Mouse (Mus musculus) liver, postnatal 0 days (tissue): ENCODE data around the gene Arpp21.

Experiments
- CTCF ChIP-seq: sonication (generic); IDR thresholded peaks from 2 replicates; pipeline ENCODE4 v1.5.1; 2016; ENCODE audit warnings: antibody characterized with exemption, low read depth
- EP300 ChIP-seq: IDR thresholded peaks from 2 replicates; pipeline ENCODE4 v1.6.1; 2016; ENCODE audit warnings: antibody characterized with exemption, low read depth, mild to moderate bottlenecking

- TF ChIP-seq EP300 = no peak
- no peak for TF ChIP-seq CTCF
Measured at GRCm38 (mm10) chr9:112102852-112103192, 132.9 kb downstream of the Arpp21 start.
